Mouse (Mus musculus) forebrain, embryonic 10.5 days (tissue): ENCODE results near the gene Cpsf4. TPM values are rescaled to one million over a fixed set of nuclear protein-coding genes. Genes with fewer than 3 reads are reported as not detected.
A peak's percentile ranks its signal among the peaks of the same experiment; 100 is the strongest.
"Not testable (repeated sequence)": the region's sequence is repeated elsewhere in the genome, so short reads cannot be mapped to it uniquely, and the experiment has no call there.

Experiments used
- DNase-seq: peaks from one replicate; pipeline ENCODE4 v3.0.0-alpha.2; 2017; ENCODE audit warnings: low spot score; ENCODE audit errors: extremely low spot score
- H3K27ac ChIP-seq: fragments of 300-500 bp; sonication (generic); 2 replicates; pipeline ENCODE4 v1.5.1; 2016; ENCODE audit warnings: mild to moderate bottlenecking
- H3K27me3 ChIP-seq: fragments of 300-500 bp; sonication (generic); 2 replicates; pipeline ENCODE4 v1.6.1; 2016; ENCODE audit warnings: mild to moderate bottlenecking; ENCODE audit not compliant: poor library complexity, severe bottlenecking
- H3K36me3 ChIP-seq: fragments of 300-500 bp; sonication (generic); replicated peaks from 2 replicates; pipeline ENCODE4 v1.6.1; 2016; ENCODE audit warnings: mild to moderate bottlenecking, moderate library complexity
- H3K4me1 ChIP-seq: fragments of 300-500 bp; sonication (generic); 2 replicates; pipeline ENCODE4 v1.6.1; 2016
- H3K4me3 ChIP-seq: fragments of 300-500 bp; sonication (generic); 2 replicates; pipeline ENCODE4 v1.5.1; 2016; ENCODE audit warnings: mild to moderate bottlenecking, moderate library complexity
- H3K9me3 ChIP-seq: fragments of 300-500 bp; sonication (generic); 2 replicates; pipeline ENCODE4 v1.6.1; 2016; ENCODE audit warnings: mild to moderate bottlenecking, moderate library complexity
- WGBS: fragments of 180-500 bp; shearing (Covaris S2); methylation state at CpG from one replicate; pipeline ENCODE4 v1.1.7; 2016; 5-methylcytosine and 5-hydroxymethylcytosine counted together
- polyA plus RNA-seq: library from polyadenylated mRNA; unstranded; fragments of >200 nt; fragmentation: Nextera tagmentation; extraction: Ambion mirVana; gene quantifications from 2 replicates; pipeline ENCODE4 v1.2.1, GENCODE M21; 2016

The Cpsf4 gene
- polyA plus RNA-seq, 1 experiment from 2014 or later: 92.5 TPM

DNA sequence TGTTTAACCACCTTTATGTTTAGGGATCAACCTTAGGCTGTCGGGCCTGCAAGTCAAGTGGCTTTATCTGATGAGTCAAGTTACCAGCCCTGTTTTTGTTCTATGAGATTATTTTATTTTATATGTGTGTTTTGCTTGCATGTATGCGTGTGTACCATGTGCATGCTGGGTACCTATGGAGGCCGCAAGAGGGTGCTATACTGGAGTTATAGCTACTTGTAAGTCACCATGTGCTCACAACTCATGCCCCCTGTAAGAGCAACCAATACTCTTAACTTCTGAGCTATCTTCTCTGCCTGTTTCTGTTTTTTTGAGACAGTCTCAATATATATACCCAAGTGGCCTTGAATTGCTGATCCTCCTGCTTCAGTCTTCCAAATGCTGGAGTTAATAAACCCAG is 46.5 kb downstream of the Cpsf4 start:
- no peak for DNase-seq
- no peaks in the 10 kb centered on the region for H3K4me1 ChIP-seq
- no peaks in the 10 kb centered on the region for H3K9me3 ChIP-seq
- 92% methylated on average over 3 of the region's 3 CpGs for WGBS
- no peak overlapping the region for H3K27ac ChIP-seq
- H3K27me3 ChIP-seq: no peaks in the 10 kb centered on the region
- no peak overlapping the region for H3K4me3 ChIP-seq
- H3K36me3 ChIP-seq: peaks cover 76% of the 10 kb centered on the region

DNA sequence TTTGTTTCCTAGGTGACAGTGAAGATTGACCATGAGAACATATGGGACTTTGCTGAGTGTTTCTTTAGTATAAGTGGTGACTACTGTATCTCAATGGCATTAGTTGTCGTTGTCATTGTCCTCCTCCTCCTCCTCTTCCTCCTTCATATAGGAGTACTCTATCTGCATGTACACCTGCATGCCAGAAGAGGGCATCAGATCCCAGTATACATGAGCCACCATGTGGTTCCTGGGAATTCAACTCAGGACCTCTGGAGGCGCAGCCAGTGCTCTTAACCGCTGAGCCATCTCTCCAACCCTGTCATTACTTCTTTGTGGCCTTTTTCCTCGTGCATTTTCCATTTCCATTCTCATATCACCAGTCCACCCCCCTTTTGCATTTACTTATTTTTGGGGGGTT is 47.7 kb downstream of the Cpsf4 start:
- H3K4me1 ChIP-seq: no peaks in the 10 kb centered on the region
- H3K9me3 ChIP-seq: no peaks in the 10 kb centered on the region
- H3K27ac ChIP-seq: no peak overlapping the region
- peaks cover 76% of the 10 kb centered on the region for H3K36me3 ChIP-seq
- WGBS: 68% methylated on average over 4 of the region's 4 CpGs
- H3K4me3 ChIP-seq: no peak overlapping the region
- no peaks in the 10 kb centered on the region for H3K27me3 ChIP-seq
- no peak for DNase-seq

GRCm38 (mm10) chr5:145217746-145218145 is 50.7 kb downstream of the Cpsf4 start:
- Histone ChIP-seq H3K27me3 (no peaks in the 10 kb centered on the region), H3K36me3 (peaks cover 75% of the 10 kb centered on the region), H3K4me1 (no peaks in the 10 kb centered on the region), H3K27ac (no peak overlapping the region), H3K4me3 (no peak overlapping the region), H3K9me3 (no peaks in the 10 kb centered on the region)
- no peak for DNase-seq
- WGBS: 93% methylated on average over 6 of the region's 6 CpGs

GRCm38 (mm10) chr5:145218206-145218605 is 51.2 kb downstream of the Cpsf4 start:
- no peak for DNase-seq
- WGBS: 96% methylated on average over 21 of the region's 21 CpGs
- peaks cover 75% of the 10 kb centered on the region for H3K36me3 ChIP-seq
- H3K9me3 ChIP-seq: no peaks in the 10 kb centered on the region
- no peaks in the 10 kb centered on the region for H3K27me3 ChIP-seq
- no peak overlapping the region for H3K27ac ChIP-seq
- H3K4me1 ChIP-seq: no peaks in the 10 kb centered on the region
- H3K4me3 ChIP-seq: no peak overlapping the region

DNA sequence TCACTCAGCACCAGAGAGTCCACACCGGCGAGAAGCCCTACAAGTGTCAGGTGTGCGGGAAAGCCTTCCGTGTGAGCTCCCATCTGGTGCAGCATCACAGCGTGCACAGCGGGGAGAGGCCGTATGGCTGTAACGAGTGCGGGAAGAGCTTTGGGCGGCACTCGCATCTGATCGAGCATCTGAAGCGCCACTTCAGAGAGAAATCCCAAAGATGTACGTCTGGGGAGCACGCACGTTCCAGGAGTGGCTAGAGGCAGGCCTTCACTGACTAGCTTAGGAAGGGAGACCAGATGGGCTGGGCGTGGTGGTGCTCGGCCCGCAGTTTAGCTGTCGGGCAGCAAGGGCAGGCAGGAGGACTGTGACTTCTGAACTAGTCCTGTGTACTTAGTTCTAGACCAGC is 51.7 kb downstream of the Cpsf4 start:
- H3K27me3 ChIP-seq: no peaks in the 10 kb centered on the region
- 95% methylated on average over 20 of the region's 20 CpGs for WGBS
- peaks cover 73% of the 10 kb centered on the region for H3K36me3 ChIP-seq
- H3K4me1 ChIP-seq: no peaks in the 10 kb centered on the region
- H3K9me3 ChIP-seq: no peaks in the 10 kb centered on the region
- H3K4me3 ChIP-seq: no peak overlapping the region
- no peak overlapping the region for H3K27ac ChIP-seq
- DNase-seq: no peak

GRCm38 (mm10) chr5:145219981-145220380 is 53.0 kb downstream of the Cpsf4 start:
- Histone ChIP-seq H3K4me3 (no peak overlapping the region), H3K27ac (no peak overlapping the region), H3K27me3 (no peaks in the 10 kb centered on the region), H3K9me3 (no peaks in the 10 kb centered on the region), H3K36me3 (peaks cover 64% of the 10 kb centered on the region), H3K4me1 (no peaks in the 10 kb centered on the region)
- 96% methylated on average over 8 of the region's 8 CpGs for WGBS
- DNase-seq: peak; percentile 10

- WGBS: 89% methylated on average over 5 of the region's 5 CpGs
- peaks cover 55% of the 10 kb centered on the region for H3K36me3 ChIP-seq
- no peak overlapping the region for H3K4me3 ChIP-seq
- no peak for DNase-seq
- no peak overlapping the region for H3K27ac ChIP-seq
- no peaks in the 10 kb centered on the region for H3K27me3 ChIP-seq
- no peaks in the 10 kb centered on the region for H3K4me1 ChIP-seq
- no peaks in the 10 kb centered on the region for H3K9me3 ChIP-seq
Observed at GRCm38 (mm10) chr5:145222840-145223239, 55.8 kb downstream of the Cpsf4 start.

DNA sequence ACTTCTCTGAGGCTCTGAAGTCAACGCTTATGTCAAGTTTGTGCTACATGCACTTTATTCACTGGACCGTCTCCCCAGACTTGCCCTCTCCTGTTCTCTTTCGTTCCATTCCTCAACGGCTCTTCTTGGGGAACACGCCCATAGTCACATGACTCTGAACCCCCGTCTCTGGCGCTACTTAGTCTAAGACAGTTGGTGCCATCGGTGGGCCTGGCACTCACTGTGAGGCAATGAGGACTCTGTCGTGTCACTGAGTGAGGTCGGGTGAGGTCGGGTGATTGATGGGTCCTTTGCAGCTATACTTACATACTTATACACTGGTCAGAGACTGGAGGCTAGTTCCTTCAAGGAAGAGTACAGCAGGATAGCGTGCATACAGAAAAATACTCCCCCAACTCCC is 56.4 kb downstream of the Cpsf4 start:
- Histone ChIP-seq H3K4me3 (no peak overlapping the region), H3K27me3 (no peaks in the 10 kb centered on the region), H3K27ac (no peak overlapping the region), H3K9me3 (no peaks in the 10 kb centered on the region), H3K4me1 (no peaks in the 10 kb centered on the region), H3K36me3 (peaks cover 49% of the 10 kb centered on the region)
- DNase-seq: no peak
- WGBS: 87% methylated on average over 12 of the region's 12 CpGs

DNA sequence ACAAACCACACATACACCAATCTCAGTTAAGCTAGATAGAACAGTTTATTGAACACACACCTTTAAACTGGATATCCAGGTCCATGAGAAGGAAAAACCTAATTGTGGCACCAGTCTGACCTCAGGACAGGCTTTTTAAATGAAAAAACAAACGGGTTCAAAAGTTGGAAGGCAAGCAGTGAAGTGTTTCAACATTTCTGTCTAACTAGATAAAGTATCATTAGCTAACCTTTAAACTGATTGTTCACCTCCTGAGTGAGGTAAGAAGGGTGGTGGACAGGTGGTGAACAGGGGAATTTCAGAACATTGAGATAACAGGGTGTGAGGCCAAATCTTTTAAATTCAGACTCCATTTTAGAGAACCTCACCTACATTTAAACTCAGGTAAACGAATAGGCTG is 59.4 kb downstream of the Cpsf4 start:
- peaks cover 8% of the 10 kb centered on the region for H3K4me1 ChIP-seq
- WGBS: 68% methylated on average over 2 of the region's 2 CpGs
- no peaks in the 10 kb centered on the region for H3K9me3 ChIP-seq
- H3K4me3 ChIP-seq: no peak overlapping the region
- no peaks in the 10 kb centered on the region for H3K27me3 ChIP-seq
- H3K36me3 ChIP-seq: peaks cover 19% of the 10 kb centered on the region
- H3K27ac ChIP-seq: no peak overlapping the region
- DNase-seq: no peak

- Histone ChIP-seq H3K36me3 (peaks cover 11% of the 10 kb centered on the region), H3K4me1 (peaks cover 24% of the 10 kb centered on the region)
- not testable (repeated sequence) for H3K9me3 ChIP-seq, H3K27me3 ChIP-seq, DNase-seq, H3K4me3 ChIP-seq, H3K27ac ChIP-seq
- WGBS: 82% methylated on average over 6 of the region's 6 CpGs
Observed at GRCm38 (mm10) chr5:145229283-145229682, 62.3 kb downstream of the Cpsf4 start.

DNA sequence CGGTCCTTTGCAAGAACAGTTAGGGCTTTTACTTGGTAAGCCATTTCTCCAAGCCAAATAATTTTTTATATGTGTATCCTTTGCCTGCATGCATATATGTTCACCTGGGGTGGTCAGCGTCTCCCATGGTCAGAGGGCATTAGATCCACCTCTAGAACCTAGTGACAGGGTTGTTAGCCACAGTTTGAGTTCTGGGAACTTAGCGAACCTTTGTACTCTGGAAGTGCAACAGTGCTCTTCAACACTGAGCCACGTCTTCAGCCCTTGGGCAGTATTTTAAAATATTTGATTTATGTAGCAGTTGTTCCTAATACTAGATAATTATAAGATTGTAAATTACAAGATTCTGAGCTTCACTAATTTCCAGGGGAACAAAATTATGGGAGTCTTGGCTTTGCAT is 63.6 kb downstream of the Cpsf4 start:
- WGBS: 94% methylated on average over 4 of the region's 4 CpGs

DNA sequence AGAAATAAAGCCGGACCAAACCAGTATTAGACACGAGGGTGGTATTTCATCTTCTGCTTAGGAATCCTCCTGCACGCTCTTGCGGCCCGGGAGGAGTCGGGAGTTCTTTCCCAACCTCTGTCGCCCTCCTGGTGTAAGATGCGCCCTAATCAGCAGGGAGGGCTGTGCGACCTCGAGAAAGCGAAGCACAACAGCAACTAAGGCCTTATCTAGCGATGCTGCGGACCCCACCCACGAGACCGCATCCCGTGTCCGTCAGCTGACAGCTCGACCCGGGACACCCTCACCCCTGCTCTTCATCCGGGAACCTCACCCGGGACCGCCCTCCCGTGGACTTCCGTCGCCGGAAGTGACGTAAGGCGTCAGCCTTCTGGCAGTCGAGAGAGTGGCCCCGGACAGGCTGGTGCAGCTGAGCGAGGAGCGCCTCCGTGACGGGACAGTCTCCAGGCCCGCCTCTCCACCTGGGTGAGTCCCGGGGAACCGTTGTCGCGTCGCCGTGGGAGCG is 64.4 kb downstream of the Cpsf4 start, which contains the start of gene Zfp655:
Gene Zfp655 (plus strand): TSS at position 349 of the 505 bp plus-strand sequence.
- H3K27me3 ChIP-seq: no peaks in the 10 kb centered on the region
- H3K36me3 ChIP-seq: peaks cover 32% of the 10 kb centered on the region
- H3K4me1 ChIP-seq: peaks cover 24% of the 10 kb centered on the region
- H3K4me3 ChIP-seq: peak within 1 kb of the TSS; percentile 99
- H3K27ac ChIP-seq: peak within 1 kb of the TSS; percentile 88
- under 1% methylated on average over 42 of the region's 42 CpGs for WGBS
- H3K9me3 ChIP-seq: no peaks in the 10 kb centered on the region
- peak; percentile 96 for DNase-seq

More for the DNA sequence above, 63.6 kb downstream of the Cpsf4 start:
- H3K27ac ChIP-seq: no peak overlapping the region
- H3K4me1 ChIP-seq: peaks cover 24% of the 10 kb centered on the region
- peak overlapping the region; percentile 99 for H3K4me3 ChIP-seq
- no peak for DNase-seq
- H3K9me3 ChIP-seq: no peaks in the 10 kb centered on the region
- H3K27me3 ChIP-seq: no peaks in the 10 kb centered on the region
- peaks cover 24% of the 10 kb centered on the region for H3K36me3 ChIP-seq
